In the genomic region with DNA sequence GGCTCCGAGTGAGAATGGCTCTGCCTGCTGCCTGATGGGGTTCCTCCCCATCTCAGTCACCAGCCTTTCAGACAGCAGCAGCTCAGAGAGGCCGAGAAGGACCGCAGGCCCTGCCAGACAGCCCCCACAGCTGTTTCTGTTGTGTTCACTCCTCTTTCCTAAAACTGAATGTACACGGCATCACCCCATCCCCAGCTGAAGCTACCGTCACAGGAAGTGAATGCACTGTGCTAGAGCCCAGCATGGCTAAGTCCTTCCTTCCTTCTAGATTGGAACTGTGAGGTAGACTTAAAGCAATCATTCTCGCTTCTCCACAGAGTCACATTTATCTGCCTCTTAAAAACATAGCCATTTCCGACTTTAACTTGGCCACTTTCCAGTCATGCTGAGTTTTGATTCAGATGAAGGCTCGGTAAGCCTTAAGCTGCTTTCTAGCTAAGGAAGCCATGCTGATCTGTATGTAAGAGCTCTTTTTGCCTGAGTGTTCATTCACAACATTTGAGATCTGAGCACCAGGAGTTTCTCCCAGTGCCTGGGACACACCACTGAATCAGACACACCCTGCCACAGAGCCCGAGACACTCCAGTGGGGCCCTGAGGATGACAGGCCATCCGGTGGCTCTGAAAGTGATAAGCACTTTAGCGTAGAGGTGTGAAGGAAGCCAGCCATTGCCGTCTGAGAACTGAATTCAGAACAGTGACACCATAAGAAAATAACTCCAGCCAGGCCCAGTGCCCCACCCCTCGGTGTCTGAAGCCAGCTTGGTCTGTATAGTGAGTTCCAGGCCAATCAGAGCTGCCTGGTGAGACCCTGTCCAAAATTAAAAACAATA, we compare ENCODE assay signal across 13 mouse cellular contexts. TPM values are rescaled to one million over a fixed set of nuclear protein-coding genes. Genes with fewer than 3 reads are reported as not detected.
DNase-seq lines count a peak whose midpoint lies in the region; ATAC-seq and TF ChIP-seq lines count a peak whose summit lies in the region.
"Had no signal": no experiment of that assay in that cellular context is flagged by ENCODE, and none has a peak within 500 bp of the region (broad histone marks: within the 10 kb centered on the region; RNA-seq: fewer than 3 reads in every experiment).

No protein-coding gene starts in this region.

- H3K9me3 ChIP-seq in forebrain, embryonic 14.5 days (replicated peaks; ENCODE audit: control insufficient read depth, low read length), result no peaks in the 10 kb centered on the region
- H3K9me3 ChIP-seq in forebrain, embryonic 13.5 days (replicated peaks), result no peaks in the 10 kb centered on the region
- H3K9me3 ChIP-seq in kidney, postnatal 0 days (replicated peaks; ENCODE audit: low read length), result no peaks in the 10 kb centered on the region
- no peaks in the 10 kb centered on the region for H3K9me3 ChIP-seq in forebrain, embryonic 16.5 days (ENCODE audit: control insufficient read depth, low read length)
- no peaks in the 10 kb centered on the region for H3K9me3 ChIP-seq in intestine, embryonic 15.5 days

- no peak overlapping the region for H3K4me2 ChIP-seq in forebrain, embryonic 14.5 days (ENCODE audit: low read length)
- no peak overlapping the region for H3K4me2 ChIP-seq in forebrain, embryonic 13.5 days
- no peak overlapping the region for H3K4me2 ChIP-seq in kidney, postnatal 0 days (ENCODE audit: low read length)
- H3K4me2 ChIP-seq in forebrain, embryonic 16.5 days (ENCODE audit: low read length), result no peak overlapping the region
- H3K4me2 ChIP-seq in intestine, embryonic 15.5 days (replicated peaks), result no peak overlapping the region

- H3K9ac ChIP-seq in forebrain, embryonic 14.5 days (ENCODE audit: low read length), result no peak overlapping the region
- H3K9ac ChIP-seq in forebrain, embryonic 13.5 days, result no peak overlapping the region
- H3K9ac ChIP-seq in kidney, postnatal 0 days (ENCODE audit: low read depth, low read length), result no peak overlapping the region
- H3K9ac ChIP-seq in forebrain, embryonic 16.5 days (replicated peaks; ENCODE audit: low read depth, low read length), result no peak overlapping the region
- no peak overlapping the region for H3K9ac ChIP-seq in intestine, embryonic 15.5 days

- WGBS in forebrain, embryonic 14.5 days, result 65% methylated on average over 13 of the region's 13 CpGs
- WGBS in forebrain, embryonic 13.5 days, result 71% methylated on average over 13 of the region's 13 CpGs
- 48% methylated on average over 13 of the region's 13 CpGs for WGBS in kidney, postnatal 0 days
- WGBS in forebrain, embryonic 16.5 days, result 61% methylated on average over 13 of the region's 13 CpGs
- WGBS in intestine, embryonic 15.5 days, result 66% methylated on average over 13 of the region's 13 CpGs

- no peaks in the 10 kb centered on the region for H3K27me3 ChIP-seq in forebrain, embryonic 14.5 days (replicated peaks; ENCODE audit: control insufficient read depth, insufficient read depth, low read length)
- H3K27me3 ChIP-seq in forebrain, embryonic 13.5 days, result no peaks in the 10 kb centered on the region
- H3K27me3 ChIP-seq in kidney, postnatal 0 days (ENCODE audit: insufficient read depth, low read length), result no peaks in the 10 kb centered on the region
- H3K27me3 ChIP-seq in forebrain, embryonic 16.5 days (replicated peaks; ENCODE audit: control insufficient read depth, insufficient read depth, low read length), result no peaks in the 10 kb centered on the region
- H3K27me3 ChIP-seq in intestine, embryonic 15.5 days (replicated peaks), result no peaks in the 10 kb centered on the region

- no peaks in the 10 kb centered on the region for H3K4me1 ChIP-seq in forebrain, embryonic 14.5 days (ENCODE audit: control insufficient read depth, insufficient read depth, low read length)
- H3K4me1 ChIP-seq in forebrain, embryonic 13.5 days, result peaks cover 16% of the 10 kb centered on the region; the same call in 1 of the 2 replicates
- no peaks in the 10 kb centered on the region for H3K4me1 ChIP-seq in kidney, postnatal 0 days (replicated peaks; ENCODE audit: insufficient read depth, low read length)
- H3K4me1 ChIP-seq in forebrain, embryonic 16.5 days (replicated peaks; ENCODE audit: control insufficient read depth, insufficient read depth, low read length), result peaks cover 16% of the 10 kb centered on the region
- no peaks in the 10 kb centered on the region for H3K4me1 ChIP-seq in intestine, embryonic 15.5 days (replicated peaks)

- ATAC-seq in forebrain, embryonic 14.5 days, result peak; percentile 35; the same call in 1 of the 2 replicates
- no peak for ATAC-seq in forebrain, embryonic 13.5 days
- no peak for ATAC-seq in kidney, postnatal 0 days (replicated peaks; ENCODE audit: low FRiP score, low read depth)
- ATAC-seq in forebrain, embryonic 16.5 days, result peak; percentile 19; the same call in 1 of the 2 replicates
- peak; percentile 61 for ATAC-seq in megakaryocyte progenitor cell, adult 5-6 weeks (replicated peaks; ENCODE audit: poor library complexity)
- ATAC-seq in intestine, embryonic 15.5 days, result no peak

- peak; percentile 61 for DNase-seq in forebrain, embryonic 14.5 days (ENCODE audit: low spot score)
- DNase-seq in kidney, postnatal 0 days (ENCODE audit: low spot score), result peak; percentile 44
- DNase-seq in kidney, postnatal 10 days, result no peak
- DNase-seq in gastrocnemius, postnatal 10 days, result no peak
- DNase-seq: adrenal gland, adult 2 months; cerebellum, adult 11 months; kidney, adult 18-20 months; thymus, postnatal 4 days had no signal

- H3K27ac ChIP-seq in forebrain, embryonic 14.5 days (ENCODE audit: low read depth, low read length), result peak overlapping the region; percentile 55; the same call in 1 of the 2 replicates
- H3K27ac ChIP-seq in forebrain, embryonic 13.5 days, result no peak overlapping the region; the same call in 1 of the 2 replicates
- H3K27ac ChIP-seq in kidney, postnatal 0 days, result no peak overlapping the region
- H3K27ac ChIP-seq in forebrain, embryonic 16.5 days (ENCODE audit: low read length), result 0 out of 2 replicates have a peak overlapping the region, but pooled peaks have one; percentile 12
- H3K27ac ChIP-seq in intestine, embryonic 15.5 days, result no peak overlapping the region; the same call in 1 of the 2 replicates

- no peak for TF ChIP-seq CTCF in kidney, postnatal 0 days (IDR thresholded peaks at IDR 0.05; ENCODE audit: low read depth)

- H3K36me3 ChIP-seq in forebrain, embryonic 14.5 days (ENCODE audit: control insufficient read depth, insufficient read depth, low read length), result 0 out of 2 replicates have a peak, but pooled peaks cover 3% of the 10 kb centered on the region
- H3K36me3 ChIP-seq in forebrain, embryonic 13.5 days (ENCODE audit: poor library complexity, severe bottlenecking), result no peaks in the 10 kb centered on the region
- peaks cover 7% of the 10 kb centered on the region; the same call in 1 of the 2 replicates for H3K36me3 ChIP-seq in kidney, postnatal 0 days (ENCODE audit: insufficient read depth, low read length)
- H3K36me3 ChIP-seq in forebrain, embryonic 16.5 days (ENCODE audit: control insufficient read depth, insufficient read depth), result no peaks in the 10 kb centered on the region
- H3K36me3 ChIP-seq in intestine, embryonic 15.5 days, result no peaks in the 10 kb centered on the region

- H3K4me3 ChIP-seq in forebrain, embryonic 14.5 days (ENCODE audit: low read depth, low read length), result no peak overlapping the region
- H3K4me3 ChIP-seq in forebrain, embryonic 13.5 days, result no peak overlapping the region
- no peak overlapping the region for H3K4me3 ChIP-seq in kidney, postnatal 0 days (replicated peaks; ENCODE audit: low read depth, low read length)
- no peak overlapping the region for H3K4me3 ChIP-seq in forebrain, embryonic 16.5 days (replicated peaks; ENCODE audit: low read length)
- H3K4me3 ChIP-seq in intestine, embryonic 15.5 days (replicated peaks), result no peak overlapping the region

RNA-seq across cellular contexts. Expression of a gene that starts 33.6 kb away (rescaled TPM):
- 0.08 TPM in 1 of 2 replicates, not detected in the other for polyA plus RNA-seq in forebrain, embryonic 14.5 days (2014; fragmentation: Nextera tagmentation; extraction: Ambion mirVana)
- polyA plus RNA-seq in forebrain, embryonic 13.5 days (2015; fragmentation: Nextera tagmentation; extraction: Ambion mirVana), result 0.08 TPM in 1 of 2 replicates, not detected in the other
- 0.27 and 0.39 TPM in 2 replicates for polyA plus RNA-seq in kidney, postnatal 0 days (2015; fragmentation: Nextera tagmentation; extraction: Ambion mirVana)
- polyA plus RNA-seq in forebrain, embryonic 16.5 days (2015; fragmentation: Nextera tagmentation; extraction: Ambion mirVana), result not detected in 2 replicates
- total RNA-seq in megakaryocyte progenitor cell, adult 5-6 weeks (2015), result not detected in 2 replicates
- not detected in 2 replicates for total RNA-seq in megakaryocyte progenitor cell, adult 5-6 weeks (2017)
- total RNA-seq in gastrocnemius, postnatal 10 days (2021), result 1 to 10 TPM in 1 of 2 experiments, under 1 TPM in 1; 0.25 to 1.4 TPM
- 0.49 and 0.68 TPM in 2 replicates for polyA plus RNA-seq in intestine, embryonic 15.5 days (2015; fragmentation: Nextera tagmentation; extraction: Ambion mirVana)
- polyA plus RNA-seq: liver, embryonic 16.5 days had no signal

Comparison
In these comparisons a context has a peak if more than half of its experiments do, and no peak if none do; other contexts are left out.
1. ATAC-seq: peak in forebrain, embryonic 14.5 days (single experiment), forebrain, embryonic 16.5 days (single experiment) and megakaryocyte progenitor cell, adult 5-6 weeks (single experiment); none in forebrain, embryonic 13.5 days (single experiment), kidney, postnatal 0 days (single experiment) and intestine, embryonic 15.5 days (single experiment).
2. DNase-seq: peak in forebrain, embryonic 14.5 days (single experiment) and kidney, postnatal 0 days (single experiment); none in kidney, postnatal 10 days (single experiment) and gastrocnemius, postnatal 10 days (single experiment).
3. H3K27ac ChIP-seq: peak in forebrain, embryonic 14.5 days (single experiment) and forebrain, embryonic 16.5 days (single experiment); none in forebrain, embryonic 13.5 days (single experiment), kidney, postnatal 0 days (single experiment) and intestine, embryonic 15.5 days (single experiment).